Mouse (Mus musculus) kidney, embryonic 16.5 days (tissue): ENCODE data around the gene Msi2. TPM values are rescaled to one million over a fixed set of nuclear protein-coding genes. Genes with fewer than 3 reads are reported as not detected.
A peak's percentile ranks its signal among the peaks of the same experiment; 100 is the strongest.

Experiments
- ATAC-seq: fragments of 200-750 bp; cut with Nextera tagmentation; 2 replicates; pipeline ENCODE4 v1.8.0; 2017; ENCODE audit warnings: moderate TSS enrichment; ENCODE audit not compliant: low FRiP score, low TSS enrichment
- H3K27ac ChIP-seq: fragments of 300-500 bp; sonication (generic); 2 replicates; pipeline ENCODE4 v1.5.1; 2014; ENCODE audit warnings: low read length
- H3K27me3 ChIP-seq: fragments of 300-500 bp; sonication (generic); 2 replicates; pipeline ENCODE4 v1.6.1; 2014; ENCODE audit warnings: low read length, control low read depth, mixed read lengths; ENCODE audit not compliant: insufficient read depth
- H3K36me3 ChIP-seq: fragments of 300-500 bp; sonication (generic); 2 replicates; pipeline ENCODE4 v1.6.1; 2014; ENCODE audit warnings: low read length, control low read depth, mixed read lengths; ENCODE audit not compliant: insufficient read depth
- H3K4me1 ChIP-seq: fragments of 300-500 bp; sonication (generic); 2 replicates; pipeline ENCODE4 v1.6.1; 2014; ENCODE audit warnings: low read length, control low read depth, mixed read lengths; ENCODE audit not compliant: insufficient read depth
- H3K4me2 ChIP-seq: fragments of 300-500 bp; sonication (generic); replicated peaks from 2 replicates; pipeline ENCODE4 v1.6.1; 2014; ENCODE audit warnings: low read depth, low read length
- H3K4me3 ChIP-seq: fragments of 300-500 bp; sonication (generic); 2 replicates; pipeline ENCODE4 v1.5.1; 2014; ENCODE audit warnings: mild to moderate bottlenecking, low read length
- H3K9ac ChIP-seq: fragments of 300-500 bp; sonication (generic); replicated peaks from 2 replicates; pipeline ENCODE4 v1.6.1; 2014; ENCODE audit warnings: low read length
- H3K9me3 ChIP-seq: fragments of 300-500 bp; sonication (generic); 2 replicates; pipeline ENCODE4 v1.6.1; 2016; ENCODE audit warnings: low read length, control low read depth
- WGBS: fragments of 180-500 bp; shearing (Covaris S2); extraction: QIAGEN DNeasy Blood & Tissue Kit; methylation state at CpG from one replicate; pipeline ENCODE4 v1.1.7; 2014; 5-methylcytosine and 5-hydroxymethylcytosine counted together
- polyA plus RNA-seq: library from polyadenylated mRNA; unstranded; fragments of >200 nt; fragmentation: Nextera tagmentation; extraction: Ambion mirVana; gene quantifications from 2 replicates; pipeline ENCODE4 v1.2.1, GENCODE M21; 2015

The Msi2 gene
- polyA plus RNA-seq, 1 experiment from 2014 or later, result 24.3 TPM

GRCm38 (mm10) chr11:88727768-88728507, 9.6 kb upstream of the Msi2 start:
- H3K36me3 ChIP-seq, result no peaks in the 10 kb centered on the region
- H3K27ac ChIP-seq, result peak overlapping the region; percentile 39; the same call in 1 of the 2 replicates
- ATAC-seq, result peak; percentile 78
- 51% methylated on average over 20 of the region's 20 CpGs for WGBS
- no peak overlapping the region for H3K4me2 ChIP-seq
- H3K9me3 ChIP-seq, result no peaks in the 10 kb centered on the region
- 0 out of 2 replicates have a peak overlapping the region, but pooled peaks have one; percentile 31 for H3K9ac ChIP-seq
- peaks cover 11% of the 10 kb centered on the region; the same call in 1 of the 2 replicates for H3K4me1 ChIP-seq
- H3K4me3 ChIP-seq, result no peak overlapping the region
- H3K27me3 ChIP-seq, result no peaks in the 10 kb centered on the region

GRCm38 (mm10) chr11:88721144-88721636, 2.9 kb upstream of the Msi2 start:
- 64% methylated on average over 10 of the region's 10 CpGs for WGBS

GRCm38 (mm10) chr11:88720261-88721143, 2.2 kb upstream of the Msi2 start:
- Histone ChIP-seq H3K9ac (no peak overlapping the region), H3K9me3 (no peaks in the 10 kb centered on the region), H3K36me3 (no peaks in the 10 kb centered on the region), H3K27ac (peak overlapping the region; percentile 47; the same call in 1 of the 2 replicates), H3K4me3 (no peak overlapping the region), H3K4me2 (no peak overlapping the region), H3K27me3 (no peaks in the 10 kb centered on the region), H3K4me1 (peaks cover 30% of the 10 kb centered on the region)
- no peak for ATAC-seq
- 67% methylated on average over 13 of the region's 13 CpGs for WGBS

More at GRCm38 (mm10) chr11:88721144-88721636, 2.9 kb upstream of the Msi2 start:
- Histone ChIP-seq H3K9me3 (no peaks in the 10 kb centered on the region), H3K9ac (no peak overlapping the region), H3K27ac (no peak overlapping the region), H3K36me3 (no peaks in the 10 kb centered on the region), H3K4me3 (no peak overlapping the region), H3K4me1 (peaks cover 24% of the 10 kb centered on the region), H3K27me3 (no peaks in the 10 kb centered on the region), H3K4me2 (no peak overlapping the region)
- ATAC-seq, result no peak

GRCm38 (mm10) chr11:88719601-88720000, 1.3 kb upstream of the Msi2 start:
- 64% methylated on average over 3 of the region's 3 CpGs for WGBS
- H3K27me3 ChIP-seq, result no peaks in the 10 kb centered on the region
- no peak overlapping the region for H3K4me3 ChIP-seq
- H3K36me3 ChIP-seq, result no peaks in the 10 kb centered on the region
- no peaks in the 10 kb centered on the region for H3K9me3 ChIP-seq
- H3K4me2 ChIP-seq, result peak overlapping the region; percentile 78; the same call in 1 of the 2 replicates
- no peak for ATAC-seq
- no peak overlapping the region for H3K9ac ChIP-seq
- H3K27ac ChIP-seq, result no peak overlapping the region
- peaks cover 38% of the 10 kb centered on the region for H3K4me1 ChIP-seq

GRCm38 (mm10) chr11:88718766-88719595, 668 bp upstream of the Msi2 start:
- H3K9me3 ChIP-seq, result no peaks in the 10 kb centered on the region
- WGBS, result 8% methylated on average over 36 of the region's 38 CpGs
- peaks cover 44% of the 10 kb centered on the region for H3K4me1 ChIP-seq
- H3K4me3 ChIP-seq, result peak overlapping the region; percentile 90
- H3K4me2 ChIP-seq, result peak overlapping the region; percentile 78
- peak; percentile 39 for ATAC-seq
- H3K9ac ChIP-seq, result peak overlapping the region; percentile 99
- H3K36me3 ChIP-seq, result no peaks in the 10 kb centered on the region
- peak overlapping the region; percentile 96 for H3K27ac ChIP-seq
- no peaks in the 10 kb centered on the region for H3K27me3 ChIP-seq

GRCm38 (mm10) chr11:88717644-88718049, 666 bp downstream of the Msi2 start:
- peaks cover 51% of the 10 kb centered on the region for H3K4me1 ChIP-seq
- H3K9ac ChIP-seq, result peak overlapping the region; percentile 99
- no peaks in the 10 kb centered on the region for H3K27me3 ChIP-seq
- peak overlapping the region; percentile 91 for H3K4me2 ChIP-seq
- no peaks in the 10 kb centered on the region for H3K36me3 ChIP-seq
- H3K9me3 ChIP-seq, result no peaks in the 10 kb centered on the region
- under 1% methylated on average over 37 of the region's 38 CpGs for WGBS
- peak overlapping the region; percentile 90 for H3K4me3 ChIP-seq
- ATAC-seq, result peak; percentile 41
- H3K27ac ChIP-seq, result peak overlapping the region; percentile 96

GRCm38 (mm10) chr11:88717016-88717643, 1.2 kb downstream of the Msi2 start:
- under 1% methylated on average over 19 of the region's 19 CpGs for WGBS
- H3K4me3 ChIP-seq, result peak overlapping the region; percentile 90
- H3K9ac ChIP-seq, result peak overlapping the region; percentile 99
- ATAC-seq, result no peak
- no peaks in the 10 kb centered on the region for H3K27me3 ChIP-seq
- peaks cover 51% of the 10 kb centered on the region for H3K4me1 ChIP-seq
- H3K27ac ChIP-seq, result peak overlapping the region; percentile 96
- peaks cover 5% of the 10 kb centered on the region for H3K36me3 ChIP-seq
- H3K9me3 ChIP-seq, result no peaks in the 10 kb centered on the region
- peak overlapping the region; percentile 91 for H3K4me2 ChIP-seq

- Histone ChIP-seq H3K27ac (peak overlapping the region; percentile 96), H3K9me3 (no peaks in the 10 kb centered on the region), H3K4me2 (peak overlapping the region; percentile 91), H3K27me3 (no peaks in the 10 kb centered on the region), H3K4me1 (peaks cover 53% of the 10 kb centered on the region), H3K4me3 (peak overlapping the region; percentile 90), H3K36me3 (peaks cover 13% of the 10 kb centered on the region), H3K9ac (peak overlapping the region; percentile 99)
- no peak for ATAC-seq
- 1% methylated on average over 23 of the region's 23 CpGs for WGBS
Observed at GRCm38 (mm10) chr11:88716061-88716994, 2.0 kb downstream of the Msi2 start.
